Mouse (Mus musculus) stomach, embryonic 15.5 days (tissue): ENCODE results near the gene Trh. TPM values are rescaled to one million over a fixed set of nuclear protein-coding genes. Genes with fewer than 3 reads are reported as not detected.

Experiments used
- ATAC-seq: fragments of 200-750 bp; cut with Nextera tagmentation; 2 replicates; pipeline ENCODE4 v1.8.0; 2017; ENCODE audit warnings: low read depth, moderate number of reproducible peaks, moderate TSS enrichment; ENCODE audit not compliant: insufficient read depth, low FRiP score
- H3K27ac ChIP-seq: fragments of 300-500 bp; sonication (generic); 2 replicates; pipeline ENCODE4 v1.5.1; 2015; ENCODE audit warnings: mild to moderate bottlenecking, inconsistent platforms
- H3K27me3 ChIP-seq: fragments of 300-500 bp; sonication (generic); replicated peaks from 2 replicates; pipeline ENCODE4 v1.6.1; 2015; ENCODE audit warnings: inconsistent platforms
- H3K36me3 ChIP-seq: fragments of 300-500 bp; sonication (generic); 2 replicates; pipeline ENCODE4 v1.6.1; 2015; ENCODE audit warnings: inconsistent platforms
- H3K4me1 ChIP-seq: fragments of 300-500 bp; sonication (generic); 2 replicates; pipeline ENCODE4 v1.6.1; 2015; ENCODE audit warnings: inconsistent platforms
- H3K4me2 ChIP-seq: fragments of 300-500 bp; sonication (generic); 2 replicates; pipeline ENCODE4 v1.6.1; 2015; ENCODE audit warnings: mild to moderate bottlenecking, inconsistent platforms
- H3K4me3 ChIP-seq: fragments of 300-500 bp; sonication (generic); replicated peaks from 2 replicates; pipeline ENCODE4 v1.5.1; 2015; ENCODE audit warnings: inconsistent platforms
- H3K9ac ChIP-seq: fragments of 300-500 bp; sonication (generic); 2 replicates; pipeline ENCODE4 v1.6.1; 2015; ENCODE audit warnings: inconsistent platforms
- H3K9me3 ChIP-seq: fragments of 300-500 bp; sonication (generic); 2 replicates; pipeline ENCODE4 v1.6.1; 2016; ENCODE audit warnings: inconsistent platforms
- WGBS: fragments of 180-500 bp; shearing (Covaris S2); methylation state at CpG from one replicate; pipeline ENCODE4 v1.1.7; 2015; 5-methylcytosine and 5-hydroxymethylcytosine counted together
- polyA plus RNA-seq: library from polyadenylated mRNA; unstranded; fragments of >200 nt; fragmentation: Nextera tagmentation; extraction: Ambion mirVana; gene quantifications from 2 replicates; pipeline ENCODE4 v1.2.1, GENCODE M21; 2015

Gene Trh
- polyA plus RNA-seq = 0.98 and 1.3 TPM in 2 replicates

- Histone ChIP-seq H3K36me3 (no peaks in the 10 kb centered on the region), H3K27ac (no peak within 1 kb of the TSS), H3K27me3 (peaks cover 26% of the 10 kb centered on the region), H3K4me1 (no peaks in the 10 kb centered on the region), H3K9ac (no peak within 1 kb of the TSS), H3K9me3 (no peaks in the 10 kb centered on the region), H3K4me3 (peak within 1 kb of the TSS; percentile 31), H3K4me2 (peak within 1 kb of the TSS; percentile 61)
- no peak for ATAC-seq
- WGBS = under 1% methylated on average over 31 of the region's 31 CpGs
These were observed at the start of gene Trh for GRCm38 (mm10) chr6:92244591-92244990. Gene Trh, minus strand, starts transcription at chr6:92244650.

GRCm38 (mm10) chr6:92290826-92291225 is 46.4 kb upstream of the Trh start:
- 81% methylated on average over 3 of the region's 3 CpGs for WGBS
- no peak overlapping the region for H3K9ac ChIP-seq
- no peaks in the 10 kb centered on the region for H3K27me3 ChIP-seq
- no peak for ATAC-seq
- H3K4me3 ChIP-seq = no peak overlapping the region
- no peaks in the 10 kb centered on the region for H3K36me3 ChIP-seq
- no peak overlapping the region for H3K4me2 ChIP-seq
- no peaks in the 10 kb centered on the region for H3K9me3 ChIP-seq
- no peaks in the 10 kb centered on the region for H3K4me1 ChIP-seq
- no peak overlapping the region for H3K27ac ChIP-seq

GRCm38 (mm10) chr6:92286889-92287288 is 42.4 kb upstream of the Trh start:
- H3K27ac ChIP-seq = no peak overlapping the region
- no peaks in the 10 kb centered on the region for H3K4me1 ChIP-seq
- H3K36me3 ChIP-seq = no peaks in the 10 kb centered on the region
- H3K27me3 ChIP-seq = no peaks in the 10 kb centered on the region
- 44% methylated on average over 4 of the region's 4 CpGs for WGBS
- no peaks in the 10 kb centered on the region for H3K9me3 ChIP-seq
- no peak overlapping the region for H3K9ac ChIP-seq
- no peak overlapping the region for H3K4me3 ChIP-seq
- no peak overlapping the region for H3K4me2 ChIP-seq
- no peak for ATAC-seq

GRCm38 (mm10) chr6:92286258-92286888 is 41.9 kb upstream of the Trh start:
- Histone ChIP-seq H3K9me3 (no peaks in the 10 kb centered on the region), H3K9ac (no peak overlapping the region), H3K4me3 (no peak overlapping the region), H3K4me2 (no peak overlapping the region), H3K4me1 (no peaks in the 10 kb centered on the region), H3K27me3 (no peaks in the 10 kb centered on the region), H3K36me3 (no peaks in the 10 kb centered on the region), H3K27ac (no peak overlapping the region)
- 28% methylated on average over 4 of the region's 4 CpGs for WGBS
- ATAC-seq = no peak

- 67% methylated on average over 4 of the region's 4 CpGs for WGBS
- H3K27me3 ChIP-seq = no peaks in the 10 kb centered on the region
- H3K36me3 ChIP-seq = no peaks in the 10 kb centered on the region
- no peak overlapping the region for H3K4me2 ChIP-seq
- H3K4me3 ChIP-seq = no peak overlapping the region
- no peak overlapping the region for H3K27ac ChIP-seq
- no peaks in the 10 kb centered on the region for H3K9me3 ChIP-seq
- no peak overlapping the region for H3K9ac ChIP-seq
- no peak for ATAC-seq
- no peaks in the 10 kb centered on the region for H3K4me1 ChIP-seq
These were observed 41.1 kb upstream of the Trh start for GRCm38 (mm10) chr6:92285559-92285958.

- Histone ChIP-seq H3K9ac (no peak overlapping the region), H3K27ac (no peak overlapping the region), H3K27me3 (no peaks in the 10 kb centered on the region), H3K9me3 (no peaks in the 10 kb centered on the region), H3K4me2 (no peak overlapping the region), H3K4me1 (no peaks in the 10 kb centered on the region), H3K36me3 (no peaks in the 10 kb centered on the region), H3K4me3 (no peak overlapping the region)
- WGBS = 71% methylated on average over 1 of the region's 1 CpGs
- ATAC-seq = no peak
These were observed 32.7 kb upstream of the Trh start for GRCm38 (mm10) chr6:92277179-92277578.

- WGBS = 71% methylated on average over 6 of the region's 6 CpGs
These were observed 29.3 kb upstream of the Trh start for GRCm38 (mm10) chr6:92273652-92274322.

GRCm38 (mm10) chr6:92272601-92273000 is 28.2 kb upstream of the Trh start:
- Histone ChIP-seq H3K9ac (no peak overlapping the region), H3K4me1 (no peaks in the 10 kb centered on the region), H3K9me3 (no peaks in the 10 kb centered on the region), H3K4me2 (no peak overlapping the region), H3K36me3 (no peaks in the 10 kb centered on the region), H3K27ac (no peak overlapping the region), H3K27me3 (no peaks in the 10 kb centered on the region), H3K4me3 (no peak overlapping the region)
- ATAC-seq = no peak
- WGBS = 77% methylated on average over 3 of the region's 3 CpGs

More at GRCm38 (mm10) chr6:92273652-92274322, 29.3 kb upstream of the Trh start:
- Histone ChIP-seq H3K27me3 (no peaks in the 10 kb centered on the region), H3K4me1 (no peaks in the 10 kb centered on the region), H3K4me2 (no peak overlapping the region), H3K36me3 (no peaks in the 10 kb centered on the region), H3K4me3 (no peak overlapping the region), H3K9ac (no peak overlapping the region), H3K9me3 (no peaks in the 10 kb centered on the region), H3K27ac (no peak overlapping the region)
- ATAC-seq = no peak; the same call in 1 of the 2 replicates

GRCm38 (mm10) chr6:92269019-92269418 is 24.6 kb upstream of the Trh start:
- Histone ChIP-seq H3K27me3 (no peaks in the 10 kb centered on the region), H3K27ac (no peak overlapping the region), H3K4me2 (no peak overlapping the region), H3K36me3 (no peaks in the 10 kb centered on the region), H3K4me3 (no peak overlapping the region), H3K9me3 (no peaks in the 10 kb centered on the region), H3K9ac (no peak overlapping the region), H3K4me1 (no peaks in the 10 kb centered on the region)
- ATAC-seq = no peak
- 8% methylated on average over 4 of the region's 4 CpGs for WGBS

- WGBS = 52% methylated on average over 1 of the region's 1 CpGs
- no peaks in the 10 kb centered on the region for H3K4me1 ChIP-seq
- no peaks in the 10 kb centered on the region for H3K27me3 ChIP-seq
- no peaks in the 10 kb centered on the region for H3K36me3 ChIP-seq
- H3K27ac ChIP-seq = no peak overlapping the region
- no peak overlapping the region for H3K9ac ChIP-seq
- H3K9me3 ChIP-seq = no peaks in the 10 kb centered on the region
- no peak overlapping the region for H3K4me3 ChIP-seq
- ATAC-seq = no peak
- no peak overlapping the region for H3K4me2 ChIP-seq
These were observed 23.6 kb upstream of the Trh start for GRCm38 (mm10) chr6:92268001-92268400.

- Histone ChIP-seq H3K36me3 (no peaks in the 10 kb centered on the region), H3K27ac (no peak overlapping the region), H3K4me2 (no peak overlapping the region), H3K9me3 (no peaks in the 10 kb centered on the region), H3K4me3 (no peak overlapping the region), H3K4me1 (no peaks in the 10 kb centered on the region), H3K27me3 (no peaks in the 10 kb centered on the region), H3K9ac (no peak overlapping the region)
- WGBS = 71% methylated on average over 4 of the region's 4 CpGs
- no peak for ATAC-seq
These were observed 16.9 kb upstream of the Trh start for GRCm38 (mm10) chr6:92261162-92261843.

GRCm38 (mm10) chr6:92255346-92255745 is 10.9 kb upstream of the Trh start:
- H3K4me1 ChIP-seq = no peaks in the 10 kb centered on the region
- no peak overlapping the region for H3K9ac ChIP-seq
- no peaks in the 10 kb centered on the region for H3K27me3 ChIP-seq
- no peak overlapping the region for H3K27ac ChIP-seq
- no peak overlapping the region for H3K4me2 ChIP-seq
- H3K36me3 ChIP-seq = no peaks in the 10 kb centered on the region
- H3K4me3 ChIP-seq = no peak overlapping the region
- no peak for ATAC-seq
- H3K9me3 ChIP-seq = no peaks in the 10 kb centered on the region
